Mouse (Mus musculus) cortical plate, adult 2 months (tissue): Measurements from ENCODE around the gene Slc12a6.

ENCODE experiments used
- CTCF ChIP-seq: fragments of 200-500 bp; IDR thresholded peaks from 2 replicates; pipeline ENCODE4 v1.5.1; 2011; ENCODE audit warnings: mild to moderate bottlenecking, control low read depth, low read length; ENCODE audit not compliant: insufficient read depth; ENCODE audit errors: extremely low read depth
- POLR2A ChIP-seq: fragments of 200-500 bp; IDR thresholded peaks from 2 replicates; pipeline ENCODE4 v1.6.1; 2011; ENCODE audit warnings: mild to moderate bottlenecking, low read length, control low read depth; ENCODE audit not compliant: insufficient read depth; ENCODE audit errors: extremely low read depth

DNA sequence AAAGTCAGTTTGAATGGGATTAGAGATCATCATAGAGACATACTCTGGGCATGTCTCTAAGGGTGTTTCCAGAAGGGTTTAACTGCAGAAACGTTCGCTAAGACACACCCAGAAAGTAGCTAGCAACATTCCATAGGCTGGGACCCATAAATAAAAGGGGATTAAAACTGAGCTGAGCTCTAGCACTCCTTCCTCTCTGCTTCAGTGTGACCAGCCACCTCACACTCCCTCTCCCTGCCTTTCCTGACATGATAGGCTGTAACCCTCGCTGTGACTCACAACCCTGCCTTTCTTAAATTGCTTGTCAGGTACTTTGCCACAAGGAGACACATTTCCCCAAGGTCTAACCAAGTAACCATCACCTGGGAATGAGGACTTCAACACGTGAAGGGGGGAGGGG lies 27.6 kb upstream of the Slc12a6 start:
- TF ChIP-seq POLR2A: no peak
- no peak for TF ChIP-seq CTCF
